Mouse (Mus musculus) bone marrow, adult 2 months (tissue): ENCODE data around the gene Methig1. TPM values are rescaled to one million over a fixed set of nuclear protein-coding genes. Genes with fewer than 3 reads are reported as not detected.
"Not testable (repeated sequence)": the region's sequence is repeated elsewhere in the genome, so short reads cannot be mapped to it uniquely, and the experiment has no call there.

Experiments used
- H3K27ac ChIP-seq: fragments of 200-500 bp; 2 replicates; pipeline ENCODE4 v1.5.1; 2012; ENCODE audit warnings: low read depth, mild to moderate bottlenecking, control low read depth, inconsistent platforms, low read length; ENCODE audit not compliant: control insufficient read depth, poor library complexity, insufficient read depth
- H3K4me1 ChIP-seq: fragments of 200-500 bp; 2 replicates; pipeline ENCODE4 v1.6.1; 2011; ENCODE audit warnings: low read length; ENCODE audit not compliant: control insufficient read depth, insufficient read depth
- H3K4me3 ChIP-seq: fragments of 200-500 bp; replicated peaks from 2 replicates; pipeline ENCODE3; 2011; ENCODE audit warnings: mild to moderate bottlenecking, low read depth, low read length, control low read depth; ENCODE audit not compliant: control insufficient read depth
- CTCF ChIP-seq: fragments of 200-500 bp; IDR thresholded peaks from 2 replicates; pipeline ENCODE4 v1.5.1; 2011; ENCODE audit warnings: low read length, control low read depth; ENCODE audit not compliant: control insufficient read depth, insufficient read depth
- POLR2A ChIP-seq: fragments of 200-500 bp; IDR thresholded peaks from 2 replicates; pipeline ENCODE4 v1.6.1; 2011; ENCODE audit warnings: low read depth, mild to moderate bottlenecking, control low read depth, low read length, borderline replicate concordance; ENCODE audit not compliant: control insufficient read depth
- WGBS: fragments of 180-500 bp; shearing (Covaris S2); methylation state at CpG from one replicate; pipeline ENCODE4 v1.1.7; 2018; 5-methylcytosine and 5-hydroxymethylcytosine counted together
- polyA plus RNA-seq: library from polyadenylated mRNA; stranded (reverse); fragments of >200 nt; gene quantifications from 2 replicates; pipeline ENCODE4 v1.2.4, GENCODE M21; 2011; ENCODE audit warnings: low replicate concordance; ENCODE audit not compliant: missing spikeins, insufficient read depth, insufficient read length

Gene Methig1
- polyA plus RNA-seq, 1 experiment: not detected

GRCm38 (mm10) chr15:100334629-100335028 lies 18.3 kb upstream of the Methig1 start, which contains the start of gene Mettl7a3:
Mettl7a3 (plus strand) TSS chr15:100334929.
- Histone ChIP-seq H3K4me1 (no peaks in the 10 kb centered on the region), H3K4me3 (no peak within 1 kb of the TSS), H3K27ac (no peak within 1 kb of the TSS)
- 76% methylated on average over 10 of the region's 10 CpGs for whole genome bisulfite sequencing
- TF ChIP-seq CTCF (no peak), POLR2A (no peak)

- H3K27ac ChIP-seq, H3K4me1 ChIP-seq, H3K4me3 ChIP-seq: not testable (repeated sequence)
Observed at GRCm38 (mm10) chr15:100337328-100337727, 15.6 kb upstream of the Methig1 start.

GRCm38 (mm10) chr15:100337847-100338246 lies 15.1 kb upstream of the Methig1 start:
- WGBS: 20% methylated on average over 10 of the region's 10 CpGs
- TF ChIP-seq CTCF: 0 out of 2 replicates have a peak, but pooled peaks have one; percentile 20
- H3K27ac ChIP-seq, H3K4me1 ChIP-seq, H3K4me3 ChIP-seq: not testable (repeated sequence)

GRCm38 (mm10) chr15:100341314-100341980 lies 11.5 kb upstream of the Methig1 start:
- WGBS: 80% methylated on average over 5 of the region's 5 CpGs
- H3K4me1 ChIP-seq, H3K4me3 ChIP-seq, H3K27ac ChIP-seq: not testable (repeated sequence)

GRCm38 (mm10) chr15:100345484-100345883 lies 7.5 kb upstream of the Methig1 start:
- Histone ChIP-seq H3K27ac (no peak overlapping the region), H3K4me1 (no peaks in the 10 kb centered on the region), H3K4me3 (no peak overlapping the region)
- TF ChIP-seq CTCF: no peak
- TF ChIP-seq POLR2A: no peak

- WGBS: 84% methylated on average over 14 of the region's 14 CpGs
- H3K27ac ChIP-seq: no peak overlapping the region
- no peak overlapping the region for H3K4me3 ChIP-seq
- no peak for TF ChIP-seq CTCF
- no peak for TF ChIP-seq POLR2A
- H3K4me1 ChIP-seq: no peaks in the 10 kb centered on the region
Observed at GRCm38 (mm10) chr15:100346761-100347160, 6.2 kb upstream of the Methig1 start.

- H3K4me1 ChIP-seq: no peaks in the 10 kb centered on the region
- no peak overlapping the region for H3K27ac ChIP-seq
- 75% methylated on average over 2 of the region's 2 CpGs for WGBS
- H3K4me3 ChIP-seq: no peak overlapping the region
- TF ChIP-seq POLR2A (no peak), CTCF (no peak)
Observed at GRCm38 (mm10) chr15:100349496-100349895, 3.5 kb upstream of the Methig1 start.

GRCm38 (mm10) chr15:100351501-100352060 lies 1.4 kb upstream of the Methig1 start:
- no peaks in the 10 kb centered on the region for H3K4me1 ChIP-seq
- no peak overlapping the region for H3K27ac ChIP-seq
- no peak for TF ChIP-seq CTCF
- TF ChIP-seq POLR2A: no peak
- 75% methylated on average over 6 of the region's 6 CpGs for whole genome bisulfite sequencing
- no peak overlapping the region for H3K4me3 ChIP-seq

- H3K4me1 ChIP-seq, H3K4me3 ChIP-seq, H3K27ac ChIP-seq: not testable (repeated sequence)
- WGBS: 83% methylated on average over 21 of the region's 22 CpGs
Observed at GRCm38 (mm10) chr15:100353399-100353798, 450 bp downstream of the Methig1 start.
